Mouse (Mus musculus) thymus, postnatal 25 days (tissue): ENCODE data around the gene 2210407C18Rik.

Experiments used
- DNase-seq: peaks from one replicate; pipeline ENCODE4 v3.0.0; 2022

Gene 2210407C18Rik

GRCm38 (mm10) chr11:58615975-58616374 lies at the start of gene 2210407C18Rik:
Gene 2210407C18Rik, minus strand, starts transcription at chr11:58616075.
- DNase-seq = no peak

- no peak for DNase-seq
These were observed 42.7 kb upstream of the 2210407C18Rik start, which contains the start of gene Olfr322 for GRCm38 (mm10) chr11:58658596-58658995. Gene Olfr322, plus strand, starts transcription at chr11:58658782.

- DNase-seq = no peak
These were observed 39.3 kb upstream of the 2210407C18Rik start for GRCm38 (mm10) chr11:58655151-58655550.

- peak; percentile 62 for DNase-seq
These were observed 27.5 kb upstream of the 2210407C18Rik start for GRCm38 (mm10) chr11:58643350-58643749.

- DNase-seq = no peak
These were observed 25.9 kb upstream of the 2210407C18Rik start for GRCm38 (mm10) chr11:58641638-58642358.

- no peak for DNase-seq
These were observed 25.2 kb upstream of the 2210407C18Rik start for GRCm38 (mm10) chr11:58641057-58641456.

GRCm38 (mm10) chr11:58640272-58640867 lies 24.5 kb upstream of the 2210407C18Rik start, which contains the start of gene Trim58:
Gene Trim58, plus strand, starts transcription at chr11:58640465.
- DNase-seq = no peak

- no peak for DNase-seq
These were observed 22.4 kb upstream of the 2210407C18Rik start for GRCm38 (mm10) chr11:58638176-58638701.

- peak; percentile 57 for DNase-seq
These were observed 20.6 kb upstream of the 2210407C18Rik start for GRCm38 (mm10) chr11:58636376-58636977.

- no peak for DNase-seq
These were observed 19.0 kb upstream of the 2210407C18Rik start for GRCm38 (mm10) chr11:58634878-58635277.

- DNase-seq = no peak
These were observed 14.5 kb upstream of the 2210407C18Rik start, which contains the start of gene Olfr323 for GRCm38 (mm10) chr11:58630401-58630800. Gene Olfr323, minus strand, starts transcription at chr11:58630501.

GRCm38 (mm10) chr11:58626146-58626545 lies 10.3 kb upstream of the 2210407C18Rik start:
- no peak for DNase-seq

GRCm38 (mm10) chr11:58618793-58619192 lies 2.9 kb upstream of the 2210407C18Rik start:
- DNase-seq = no peak

- DNase-seq = no peak
These were observed 2.5 kb upstream of the 2210407C18Rik start for GRCm38 (mm10) chr11:58618369-58618768.

GRCm38 (mm10) chr11:58614526-58614925 lies 1.3 kb downstream of the 2210407C18Rik start:
- DNase-seq = no peak

- no peak for DNase-seq
These were observed 2.5 kb downstream of the 2210407C18Rik start for GRCm38 (mm10) chr11:58613359-58613758.

GRCm38 (mm10) chr11:58607030-58607429 lies 8.8 kb downstream of the 2210407C18Rik start:
- no peak for DNase-seq

- DNase-seq = no peak
These were observed 9.5 kb downstream of the 2210407C18Rik start for GRCm38 (mm10) chr11:58606177-58606919.

GRCm38 (mm10) chr11:58605228-58605627 lies 10.6 kb downstream of the 2210407C18Rik start:
- DNase-seq = no peak

- DNase-seq = no peak
These were observed 11.2 kb downstream of the 2210407C18Rik start for GRCm38 (mm10) chr11:58604688-58605087.

GRCm38 (mm10) chr11:58602800-58603560 lies 12.9 kb downstream of the 2210407C18Rik start:
- DNase-seq = no peak

- DNase-seq = no peak
These were observed 13.8 kb downstream of the 2210407C18Rik start for GRCm38 (mm10) chr11:58602062-58602461.
